Mouse (Mus musculus): Measurements from ENCODE around the gene Itpr1.

Itpr1 gene

GRCm38 (mm10) chr6:108448016-108448735, 235.3 kb downstream of the Itpr1 start:
- POLR2A ChIA-PET, result interaction anchor here in 3 of 4 experiments (0.6 to 6.2 kb wide), 14 partner anchors 8 to 258 kb away, joined by 3 to 47 read pairs (median 3); partner anchors contain the start of gene Bhlhe40 (in 2 of the 3)
- CTCF ChIA-PET, result interaction anchor here in 2 of 4 experiments (1.2 to 1.5 kb wide), 2 partner anchors 213 to 261 kb away, joined by 3 to 4 read pairs; no protein-coding TSS in a partner anchor

- ChIA-PET CTCF (interaction anchor here in 2 of 4 experiments (0.7 to 1.5 kb wide), 2 partner anchors 122 to 213 kb away, joined by 3 to 4 read pairs; no protein-coding TSS in a partner anchor), POLR2A (interaction anchor here in 3 of 4 experiments (0.5 to 2.7 kb wide), 14 partner anchors 8 to 378 kb away, joined by 3 to 8 read pairs (median 3); partner anchors contain the start of gene Bhlhe40 (in 1 of the 3))
These were observed 236.0 kb downstream of the Itpr1 start for GRCm38 (mm10) chr6:108448864-108449263.

GRCm38 (mm10) chr6:108451536-108451935, 238.6 kb downstream of the Itpr1 start:
- CTCF ChIA-PET, result interaction anchor here in 1 of 4 experiments (0.5 kb wide), 1 partner anchor 108 kb away, joined by 3 read pairs; no protein-coding TSS in a partner anchor
- POLR2A ChIA-PET, result interaction anchor here in 2 of 4 experiments (1.8 to 2.7 kb wide), 2 partner anchors 8 to 209 kb away, joined by 5 to 7 read pairs; partner anchors contain the start of gene Bhlhe40 (in 1 of the 2)

- POLR2A ChIA-PET, result interaction anchor here in 2 of 4 experiments (5.2 to 7.2 kb wide), 3 partner anchors 8 to 209 kb away, joined by 47 to 171 read pairs (median 66); partner anchors contain the start of gene Bhlhe40 (in 2 of the 2)
- CTCF ChIA-PET, result no interaction called here
These were observed 240.7 kb downstream of the Itpr1 start for GRCm38 (mm10) chr6:108453618-108454017.

GRCm38 (mm10) chr6:108454061-108454891, 241.4 kb downstream of the Itpr1 start:
- ChIA-PET CTCF (interaction anchor here in 1 of 4 experiments (1.1 to 1.6 kb wide), 2 partner anchors 9 to 255 kb away, joined by 3 to 4 read pairs; no protein-coding TSS in a partner anchor), POLR2A (interaction anchor here in 3 of 4 experiments (0.5 to 7.2 kb wide), 11 partner anchors 9 to 242 kb away, joined by 3 to 171 read pairs (median 5); partner anchors contain the start of genes Bhlhe40 (in 2 of the 3) and Itpr1 (in 1 of the 3))

GRCm38 (mm10) chr6:108454979-108455836, 242.3 kb downstream of the Itpr1 start:
- ChIA-PET POLR2A (interaction anchor here (0.5 to 7.2 kb wide), 26 partner anchors 9 to 390 kb away, joined by 3 to 171 read pairs (median 6); partner anchors contain the start of genes Bhlhe40 (in 3 of the 4), Itpr1 (in 2 of the 4) and Setmar (in 1 of the 4)), CTCF (interaction anchor here in 2 of 4 experiments (0.6 to 1.6 kb wide), 4 partner anchors 10 to 254 kb away, joined by 3 to 4 read pairs (median 4); no protein-coding TSS in a partner anchor)

GRCm38 (mm10) chr6:108456231-108457062, 243.6 kb downstream of the Itpr1 start:
- ChIA-PET CTCF (interaction anchor here in 2 of 4 experiments (0.6 to 1.8 kb wide), 8 partner anchors 39 to 391 kb away, joined by 3 to 7 read pairs (median 4); partner anchors contain the start of gene Setmar (in 1 of the 2)), POLR2A (interaction anchor here (0.5 to 7.2 kb wide), 56 partner anchors 9 to 391 kb away, joined by 3 to 171 read pairs (median 4); partner anchors contain the start of genes Bhlhe40 (in 3 of the 4), Setmar (in 2 of the 4), Edem1 (in 1 of the 4) and Itpr1 (in 1 of the 4))

- ChIA-PET CTCF (interaction anchor here in 2 of 4 experiments (0.7 to 1.8 kb wide), 7 partner anchors 40 to 392 kb away, joined by 3 to 7 read pairs (median 4); partner anchors contain the start of gene Setmar (in 1 of the 2)), POLR2A (interaction anchor here (0.5 to 7.2 kb wide), 59 partner anchors 8 to 392 kb away, joined by 3 to 171 read pairs (median 4); partner anchors contain the start of genes Bhlhe40 (in 3 of the 4), Edem1 (in 1 of the 4), Itpr1 (in 1 of the 4) and Setmar (in 1 of the 4))
These were observed 244.1 kb downstream of the Itpr1 start for GRCm38 (mm10) chr6:108457063-108457405.

GRCm38 (mm10) chr6:108457516-108458181, 244.8 kb downstream of the Itpr1 start:
- ChIA-PET CTCF (interaction anchor here (0.6 to 1.8 kb wide), 10 partner anchors 13 to 392 kb away, joined by 3 to 14 read pairs (median 6); partner anchors contain the start of gene Setmar (in 1 of the 4)), POLR2A (interaction anchor here (0.5 to 7.2 kb wide), 62 partner anchors 9 to 392 kb away, joined by 3 to 171 read pairs (median 4); partner anchors contain the start of genes Bhlhe40 (in 3 of the 4), Edem1 (in 1 of the 4), Itpr1 (in 1 of the 4) and Setmar (in 1 of the 4))

GRCm38 (mm10) chr6:108458182-108458571, 245.3 kb downstream of the Itpr1 start:
- ChIA-PET CTCF (interaction anchor here in 3 of 4 experiments (0.6 to 1.8 kb wide), 4 partner anchors 12 to 321 kb away, joined by 6 to 14 read pairs (median 7); no protein-coding TSS in a partner anchor), POLR2A (interaction anchor here in 3 of 4 experiments (0.5 to 7.2 kb wide), 38 partner anchors 9 to 272 kb away, joined by 3 to 171 read pairs (median 6); partner anchors contain the start of genes Bhlhe40 (in 3 of the 3), Itpr1 (in 1 of the 3) and Sumf1 (in 1 of the 3))

- CTCF ChIA-PET, result interaction anchor here in 2 of 4 experiments (0.7 kb wide), 2 partner anchors 251 to 322 kb away, joined by 3 to 7 read pairs; no protein-coding TSS in a partner anchor
- POLR2A ChIA-PET, result interaction anchor here in 3 of 4 experiments (0.6 to 7.2 kb wide), 25 partner anchors 8 to 288 kb away, joined by 3 to 171 read pairs (median 7); partner anchors contain the start of genes Bhlhe40 (in 2 of the 3), Itpr1 (in 1 of the 3) and Sumf1 (in 1 of the 3)
These were observed 245.9 kb downstream of the Itpr1 start for GRCm38 (mm10) chr6:108458826-108459225.

- POLR2A ChIA-PET, result interaction anchor here in 3 of 4 experiments (0.5 to 1.4 kb wide), 5 partner anchors 32 to 252 kb away, joined by 3 to 6 read pairs (median 3); partner anchors contain the start of gene Itpr1 (in 1 of the 3)
- CTCF ChIA-PET, result interaction anchor here in 1 of 4 experiments (0.6 kb wide), 1 partner anchor 37 kb away, joined by 4 read pairs; no protein-coding TSS in a partner anchor
These were observed 251.5 kb downstream of the Itpr1 start for GRCm38 (mm10) chr6:108464308-108464979.

GRCm38 (mm10) chr6:108465159-108465558, 252.3 kb downstream of the Itpr1 start:
- CTCF ChIA-PET, result no interaction called here

GRCm38 (mm10) chr6:108466061-108466531, 253.2 kb downstream of the Itpr1 start:
- POLR2A ChIA-PET, result interaction anchor here in 2 of 4 experiments (1.0 to 4.4 kb wide), 3 partner anchors 8 to 10 kb away, joined by 3 to 34 read pairs (median 4); no protein-coding TSS in a partner anchor
- CTCF ChIA-PET, result no interaction called here

More at GRCm38 (mm10) chr6:108465159-108465558, 252.3 kb downstream of the Itpr1 start:
- POLR2A ChIA-PET, result interaction anchor here in 1 of 4 experiments (0.6 kb wide), 1 partner anchor 108 kb away, joined by 6 read pairs; no protein-coding TSS in a partner anchor
